Mouse (Mus musculus) bone marrow macrophage, adult 2 months (primary cell): ENCODE data around the gene Pqlc2. TPM values are rescaled to one million over a fixed set of nuclear protein-coding genes. Genes with fewer than 3 reads are reported as not detected.

ENCODE experiments used
- H3K27ac ChIP-seq: 2 replicates; pipeline ENCODE4 v1.5.1; 2012; ENCODE audit warnings: low read depth, low read length; ENCODE audit not compliant: insufficient read depth
- H3K4me1 ChIP-seq: 2 replicates; pipeline ENCODE4 v1.6.1; 2012; ENCODE audit warnings: low read length; ENCODE audit not compliant: control insufficient read depth, insufficient read depth
- H3K4me3 ChIP-seq: 2 replicates; pipeline ENCODE4 v1.5.1; 2012; ENCODE audit warnings: mild to moderate bottlenecking, low read length, moderate library complexity; ENCODE audit not compliant: insufficient read depth
- CTCF ChIP-seq: IDR thresholded peaks from 2 replicates; pipeline ENCODE4 v1.5.1; 2012; ENCODE audit warnings: low read depth, mild to moderate bottlenecking, low read length, moderate library complexity
- POLR2A ChIP-seq: IDR thresholded peaks from 2 replicates; pipeline ENCODE4 v1.6.1; 2012; ENCODE audit warnings: mild to moderate bottlenecking, low read depth, low read length, borderline replicate concordance
- polyA plus RNA-seq: library from polyadenylated mRNA; stranded (reverse); fragments of >200 nt; gene quantifications from 2 replicates; pipeline ENCODE4 v1.2.4, GENCODE M21; 2012; ENCODE audit not compliant: missing spikeins, insufficient read depth, insufficient read length

Gene Pqlc2
- 22.5 and 26.7 TPM in 2 replicates for polyA plus RNA-seq

DNA sequence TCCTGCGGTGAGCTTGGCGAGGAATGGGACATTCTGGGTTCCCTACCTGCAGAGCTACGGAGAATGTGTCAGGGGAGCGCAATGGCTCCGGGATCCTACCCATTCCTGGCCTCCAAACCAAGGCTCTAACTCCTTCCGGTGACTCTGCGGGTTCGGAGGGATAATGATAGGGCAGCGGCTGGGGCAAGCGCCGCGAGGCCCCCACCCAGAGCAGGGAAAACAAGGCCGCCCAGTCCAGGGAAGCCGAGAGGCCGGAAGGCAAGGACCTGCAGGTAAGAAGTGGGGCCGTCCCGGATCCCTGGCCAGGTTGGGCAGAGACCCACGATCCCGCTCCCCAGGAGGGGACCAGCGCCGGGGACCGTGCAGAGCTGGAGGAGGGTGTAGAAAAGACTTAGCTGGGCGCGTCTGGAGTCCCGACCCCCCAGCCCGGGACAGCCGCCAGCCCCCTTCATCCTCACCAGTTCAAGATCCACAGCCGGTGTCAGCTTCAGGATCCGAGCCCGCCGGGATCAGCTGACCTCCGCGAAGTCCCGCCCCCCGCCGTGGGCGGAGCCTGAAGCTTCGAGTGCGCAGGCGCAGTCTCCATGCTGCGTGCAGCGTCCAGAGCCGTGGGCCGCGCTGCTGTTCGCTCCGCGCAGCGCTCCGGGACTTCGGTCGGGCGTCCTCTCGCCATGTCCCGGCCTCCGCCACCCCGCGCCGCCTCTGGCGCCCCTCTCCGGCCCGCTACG lies at the start of gene Pqlc2, which contains the start of gene Akr7a5:
Gene Pqlc2 (minus strand): TSS at position 538 of the 728 bp plus-strand sequence.
Gene Akr7a5 (plus strand): TSS at position 574 of the 728 bp plus-strand sequence.
- peaks cover 26% of the 10 kb centered on the region for H3K4me1 ChIP-seq
- peak within 1 kb of the TSS; percentile 85 for H3K4me3 ChIP-seq
- H3K27ac ChIP-seq = peak within 1 kb of the TSS; percentile 28
- TF ChIP-seq POLR2A = peak; percentile 67; the same call in 1 of the 2 replicates
- TF ChIP-seq CTCF = no peak

- no peak overlapping the region for H3K4me3 ChIP-seq
- TF ChIP-seq CTCF (no peak), POLR2A (no peak)
- no peaks in the 10 kb centered on the region for H3K4me1 ChIP-seq
- H3K27ac ChIP-seq = no peak overlapping the region
Measured at GRCm38 (mm10) chr4:139357211-139357610, 46.7 kb upstream of the Pqlc2 start.

- Histone ChIP-seq H3K27ac (peak overlapping the region; percentile 97), H3K4me3 (peak overlapping the region; percentile 99), H3K4me1 (peaks cover 4% of the 10 kb centered on the region)
- no peak for TF ChIP-seq POLR2A
- TF ChIP-seq CTCF = no peak
Measured at GRCm38 (mm10) chr4:139352832-139353231, 42.3 kb upstream of the Pqlc2 start.

DNA sequence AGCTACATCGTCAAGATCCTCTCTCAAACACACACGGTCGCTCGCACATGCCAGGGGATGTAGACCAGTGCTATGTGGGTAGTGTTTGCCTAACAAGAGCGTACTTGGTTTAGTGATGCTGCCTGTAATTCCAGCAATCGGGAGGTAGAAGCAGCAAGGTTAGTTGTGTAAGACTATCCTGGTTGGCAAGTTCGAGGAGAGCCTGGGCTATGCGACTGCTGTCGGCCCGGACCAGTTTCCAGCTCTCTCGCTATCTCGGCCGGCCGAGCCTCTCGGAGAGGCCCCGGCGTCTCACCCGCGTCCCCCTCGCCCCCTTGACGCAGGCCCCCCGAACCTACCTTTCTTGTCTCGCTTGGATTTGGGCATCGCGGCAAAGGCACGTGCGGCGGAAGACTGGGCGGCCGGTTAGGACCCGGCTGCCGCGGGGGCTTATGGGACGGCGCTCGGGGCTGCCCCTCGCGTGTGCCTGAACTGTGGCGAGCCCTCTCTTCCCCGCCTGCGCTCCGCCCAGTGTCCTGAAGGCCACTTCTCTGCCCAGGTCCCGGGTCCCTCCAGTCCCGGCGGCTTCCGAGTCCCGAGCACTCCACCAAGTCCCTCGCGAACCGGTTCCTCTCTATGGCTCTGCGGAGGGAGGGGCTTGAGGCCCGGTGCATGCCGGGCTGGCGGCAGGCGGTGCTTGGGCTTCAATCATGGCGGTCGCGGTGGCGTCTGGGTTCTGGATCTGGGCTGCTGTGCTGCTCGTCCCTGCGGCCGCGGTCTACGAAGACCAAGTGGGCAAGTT lies 41.6 kb upstream of the Pqlc2 start, which contains the start of the genes Mrto4, Emc1 and Ubr4:
Gene Mrto4 (minus strand): TSS at position 646 of the 781 bp plus-strand sequence.
Gene Emc1 (plus strand): TSS at position 657 of the 781 bp plus-strand sequence.
Gene Ubr4 (plus strand): TSS at position 679 of the 781 bp plus-strand sequence.
- no peak for TF ChIP-seq POLR2A
- TF ChIP-seq CTCF = no peak
- Histone ChIP-seq H3K4me1 (peaks cover 4% of the 10 kb centered on the region), H3K4me3 (peak within 1 kb of the TSS; percentile 99), H3K27ac (peak within 1 kb of the TSS; percentile 97)

GRCm38 (mm10) chr4:139345416-139346019 lies 35.0 kb upstream of the Pqlc2 start:
- Histone ChIP-seq H3K4me1 (peaks cover 12% of the 10 kb centered on the region), H3K27ac (no peak overlapping the region), H3K4me3 (no peak overlapping the region)
- TF ChIP-seq POLR2A (no peak), CTCF (no peak)

GRCm38 (mm10) chr4:139343718-139344117 lies 33.2 kb upstream of the Pqlc2 start:
- Histone ChIP-seq H3K4me3 (no peak overlapping the region), H3K27ac (no peak overlapping the region), H3K4me1 (peaks cover 10% of the 10 kb centered on the region)
- TF ChIP-seq POLR2A (no peak), CTCF (no peak)

DNA sequence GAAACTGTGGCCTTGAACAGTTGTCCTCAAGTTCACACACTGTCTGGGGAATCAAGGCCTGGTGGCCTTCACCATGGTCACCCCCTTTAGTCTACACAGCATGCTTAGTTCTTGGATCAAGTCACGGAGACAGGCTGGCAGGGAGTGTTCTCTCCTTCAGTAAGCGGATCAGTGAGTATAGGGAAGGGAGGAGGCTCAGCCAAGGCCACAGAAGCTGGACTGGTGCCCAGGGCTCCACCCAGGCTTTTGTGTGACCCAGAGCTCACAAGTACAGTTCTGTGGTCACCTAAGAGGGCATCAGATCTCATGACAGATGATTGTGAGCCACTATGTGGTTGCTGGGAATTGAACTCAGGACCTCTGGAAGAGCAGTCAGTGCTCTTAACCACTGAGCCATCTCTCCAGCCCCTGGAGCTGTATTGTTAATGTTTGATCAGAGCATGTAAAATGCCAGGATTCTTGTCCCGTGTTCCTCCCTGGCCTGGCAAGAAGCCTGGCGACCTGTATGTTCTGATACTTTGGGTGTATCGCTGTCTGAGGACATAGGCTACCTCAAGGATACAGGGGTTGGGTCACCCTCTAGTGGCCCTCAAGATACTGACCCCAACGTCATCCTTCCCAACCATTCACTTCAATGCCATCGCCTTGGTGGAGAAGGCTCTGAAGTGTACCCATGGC lies 31.2 kb upstream of the Pqlc2 start:
- Histone ChIP-seq H3K4me3 (no peak overlapping the region), H3K4me1 (peaks cover 13% of the 10 kb centered on the region), H3K27ac (no peak overlapping the region)
- TF ChIP-seq CTCF (no peak), POLR2A (no peak)

DNA sequence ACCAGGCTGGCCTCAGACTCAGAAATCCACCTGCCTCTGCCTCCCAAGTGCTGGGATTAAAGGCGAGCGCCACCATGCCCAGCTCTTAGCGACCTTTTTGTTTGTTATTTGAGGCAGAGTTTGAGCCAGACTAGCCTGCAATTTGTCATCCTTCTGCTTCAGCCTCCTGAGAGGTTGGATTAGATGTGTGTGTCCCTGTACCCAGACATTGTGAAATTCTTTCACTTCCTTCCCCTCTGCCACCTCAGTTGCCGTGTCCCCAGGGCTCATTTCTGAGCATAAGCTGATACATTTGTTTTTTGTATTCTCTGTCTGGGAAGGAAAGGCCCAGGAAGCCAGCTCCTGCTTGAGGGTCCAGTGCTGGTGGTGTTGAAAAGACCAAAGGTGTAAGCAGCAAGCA lies 30.3 kb upstream of the Pqlc2 start:
- Histone ChIP-seq H3K4me3 (no peak overlapping the region), H3K27ac (no peak overlapping the region), H3K4me1 (peaks cover 13% of the 10 kb centered on the region)
- TF ChIP-seq POLR2A = no peak
- TF ChIP-seq CTCF = no peak

DNA sequence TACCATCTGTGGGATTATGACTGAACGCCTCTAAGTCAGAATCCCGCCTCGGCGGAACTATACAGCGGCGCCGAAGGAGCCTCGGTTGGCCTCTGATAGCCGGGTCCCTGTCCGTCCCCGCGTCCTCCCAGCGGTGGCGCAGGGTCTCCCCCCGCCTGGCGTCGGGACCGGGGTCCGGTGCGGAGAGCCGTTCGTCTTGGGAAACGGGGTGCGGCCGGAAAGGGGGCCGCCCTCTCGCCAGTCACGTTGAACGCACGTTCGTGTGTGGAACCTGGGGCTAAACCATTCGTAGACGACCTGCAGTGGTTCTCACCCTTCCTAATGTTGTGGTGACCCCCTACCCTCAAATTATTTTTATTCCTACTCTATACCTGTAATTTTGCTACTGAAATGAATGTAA lies 27.6 kb upstream of the Pqlc2 start:
- TF ChIP-seq POLR2A (no peak), CTCF (no peak)
- peaks cover 13% of the 10 kb centered on the region for H3K4me1 ChIP-seq

More for the DNA sequence above, 27.6 kb upstream of the Pqlc2 start:
- Histone ChIP-seq H3K4me3 (no peak overlapping the region), H3K27ac (no peak overlapping the region)
